Mouse (Mus musculus) hindbrain, embryonic 11.5 days (tissue): ENCODE data around the gene Cdh6. TPM values are rescaled to one million over a fixed set of nuclear protein-coding genes. Genes with fewer than 3 reads are reported as not detected.
A peak's percentile ranks its signal among the peaks of the same experiment; 100 is the strongest.

ENCODE experiments used
- ATAC-seq: fragments of 200-750 bp; cut with Nextera tagmentation; 2 replicates; pipeline ENCODE4 v1.8.0; 2017; ENCODE audit warnings: mild to moderate bottlenecking, moderate TSS enrichment, moderate library complexity; ENCODE audit not compliant: low FRiP score
- DNase-seq: peaks from one replicate; pipeline ENCODE4 v3.0.0-alpha.2; 2015; ENCODE audit warnings: low spot score
- H3K27ac ChIP-seq: fragments of 300-500 bp; sonication (generic); 2 replicates; pipeline ENCODE4 v1.5.1; 2014; ENCODE audit warnings: mild to moderate bottlenecking, low read depth, low read length
- H3K27me3 ChIP-seq: fragments of 300-500 bp; sonication (generic); 2 replicates; pipeline ENCODE4 v1.6.1; 2014; ENCODE audit warnings: mild to moderate bottlenecking, low read length, moderate library complexity, mixed read lengths; ENCODE audit not compliant: control insufficient read depth, insufficient read depth
- H3K36me3 ChIP-seq: fragments of 300-500 bp; sonication (generic); 2 replicates; pipeline ENCODE4 v1.6.1; 2014; ENCODE audit warnings: mild to moderate bottlenecking, low read length, moderate library complexity, mixed read lengths; ENCODE audit not compliant: control insufficient read depth, insufficient read depth
- H3K4me1 ChIP-seq: fragments of 300-500 bp; sonication (generic); replicated peaks from 2 replicates; pipeline ENCODE4 v1.6.1; 2014; ENCODE audit warnings: low read length, mixed read lengths; ENCODE audit not compliant: control insufficient read depth, insufficient read depth
- H3K4me2 ChIP-seq: fragments of 300-500 bp; sonication (generic); replicated peaks from 2 replicates; pipeline ENCODE4 v1.6.1; 2014; ENCODE audit warnings: mild to moderate bottlenecking, low read depth, low read length
- H3K4me3 ChIP-seq: fragments of 300-500 bp; sonication (generic); 2 replicates; pipeline ENCODE4 v1.5.1; 2014; ENCODE audit warnings: low read depth, low read length
- H3K9ac ChIP-seq: fragments of 300-500 bp; sonication (generic); 2 replicates; pipeline ENCODE4 v1.6.1; 2014; ENCODE audit warnings: low read depth, low read length
- H3K9me3 ChIP-seq: fragments of 300-500 bp; sonication (generic); 2 replicates; pipeline ENCODE4 v1.6.1; 2016; ENCODE audit warnings: low read length; ENCODE audit not compliant: control insufficient read depth
- WGBS: fragments of 180-500 bp; shearing (Covaris S2); extraction: QIAGEN DNeasy Blood & Tissue Kit; methylation state at CpG from one replicate; pipeline ENCODE4 v1.1.7; 2014; 5-methylcytosine and 5-hydroxymethylcytosine counted together
- polyA plus RNA-seq: library from polyadenylated mRNA; unstranded; fragments of >200 nt; fragmentation: Nextera tagmentation; extraction: Ambion mirVana; gene quantifications from 2 replicates; pipeline ENCODE4 v1.2.1, GENCODE M21; 2014

Cdh6 gene
- polyA plus RNA-seq, 1 experiment from 2014 or later, result 12.7 TPM

DNA sequence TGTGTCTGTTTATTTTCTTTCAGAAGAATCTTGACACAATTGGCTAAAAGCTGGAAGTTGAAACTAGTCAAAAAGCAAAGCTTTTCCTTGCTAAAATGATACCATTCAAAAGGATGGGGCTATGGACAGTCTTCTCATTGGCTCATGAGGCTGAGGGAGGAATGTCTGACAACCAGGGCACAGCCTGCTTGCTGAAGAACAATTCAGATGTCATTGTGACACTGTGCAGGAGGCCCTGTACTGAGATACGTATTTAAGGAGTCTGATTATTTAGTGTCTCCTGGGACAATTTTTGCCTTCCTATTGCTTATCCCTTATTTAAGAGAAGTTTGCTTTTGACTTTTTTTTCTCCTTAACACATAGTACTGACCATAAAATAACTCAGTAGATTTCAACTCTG is 22.8 kb upstream of the Cdh6 start:
- no peak overlapping the region for H3K4me2 ChIP-seq
- no peak overlapping the region for H3K9ac ChIP-seq
- no peaks in the 10 kb centered on the region for H3K27me3 ChIP-seq
- no peak overlapping the region for H3K27ac ChIP-seq
- ATAC-seq (no peak), DNase-seq (no peak)
- no peaks in the 10 kb centered on the region for H3K36me3 ChIP-seq
- H3K4me1 ChIP-seq, result no peaks in the 10 kb centered on the region
- no peaks in the 10 kb centered on the region for H3K9me3 ChIP-seq
- 30% methylated on average over 1 of the region's 1 CpGs for WGBS
- H3K4me3 ChIP-seq, result no peak overlapping the region

DNA sequence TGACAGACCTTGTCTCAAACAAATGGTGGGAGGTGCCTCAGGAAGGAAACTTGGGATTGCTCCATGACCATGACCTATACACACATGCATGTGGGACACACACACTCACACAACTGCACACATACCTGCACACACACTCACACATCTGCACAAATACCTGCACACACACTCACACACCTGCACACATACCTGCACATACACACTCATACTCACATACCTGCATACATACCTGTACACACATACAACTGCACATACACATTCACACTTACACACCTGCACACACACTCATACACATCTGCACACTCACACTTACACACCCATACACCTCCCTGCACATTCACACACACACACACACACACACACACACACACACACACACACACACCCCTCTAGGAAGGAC is 20.6 kb upstream of the Cdh6 start:
- H3K27me3 ChIP-seq, result no peaks in the 10 kb centered on the region
- H3K27ac ChIP-seq, result no peak overlapping the region
- DNase-seq (no peak), ATAC-seq (no peak)
- no peaks in the 10 kb centered on the region for H3K9me3 ChIP-seq
- no peak overlapping the region for H3K9ac ChIP-seq
- no peaks in the 10 kb centered on the region for H3K4me1 ChIP-seq
- no peak overlapping the region for H3K4me2 ChIP-seq
- H3K36me3 ChIP-seq, result no peaks in the 10 kb centered on the region
- no peak overlapping the region for H3K4me3 ChIP-seq

DNA sequence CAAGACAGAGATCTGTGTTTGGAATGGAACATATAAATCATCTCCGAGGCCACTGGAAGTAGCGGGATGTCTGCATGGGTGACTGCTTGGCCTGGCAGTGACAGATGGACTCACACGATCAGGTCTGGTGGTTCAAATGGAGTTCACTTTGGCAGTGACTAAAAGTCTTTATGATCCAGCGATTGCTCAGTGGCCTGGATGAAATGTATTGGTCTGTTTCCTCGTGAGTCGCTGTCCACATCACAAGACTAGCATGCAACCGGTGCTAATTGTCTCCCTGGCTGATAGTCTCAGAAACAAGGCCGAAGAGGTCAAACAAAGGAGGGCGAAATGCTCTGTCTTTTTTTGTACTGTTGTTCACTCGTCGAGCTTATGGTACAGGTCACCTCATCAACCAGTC is 19.6 kb upstream of the Cdh6 start:
- DNase-seq (no peak), ATAC-seq (peak; percentile 56)
- Histone ChIP-seq H3K4me3 (no peak overlapping the region), H3K9me3 (no peaks in the 10 kb centered on the region), H3K27me3 (no peaks in the 10 kb centered on the region), H3K36me3 (no peaks in the 10 kb centered on the region), H3K4me2 (no peak overlapping the region), H3K27ac (no peak overlapping the region), H3K4me1 (no peaks in the 10 kb centered on the region), H3K9ac (no peak overlapping the region)
- 38% methylated on average over 11 of the region's 11 CpGs for WGBS

DNA sequence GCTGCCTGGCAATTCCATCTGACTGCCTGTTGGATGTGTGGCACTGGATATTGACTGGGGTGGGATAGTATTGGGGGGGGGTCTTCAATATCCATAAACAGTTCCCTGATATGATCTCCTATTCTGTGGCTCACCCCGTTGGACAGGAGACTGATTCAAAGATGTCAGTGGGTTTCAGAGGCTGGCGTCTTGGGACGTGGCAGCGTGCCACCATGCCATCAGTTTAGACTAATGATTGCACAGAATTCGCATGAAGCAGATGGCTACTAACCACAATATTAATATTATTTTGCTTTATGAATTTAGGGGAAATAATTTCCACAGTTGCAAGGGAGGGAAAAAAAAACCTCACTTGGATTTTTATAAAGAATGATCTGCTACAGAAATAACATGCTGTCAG is 10.2 kb upstream of the Cdh6 start:
- Histone ChIP-seq H3K4me1 (no peaks in the 10 kb centered on the region), H3K36me3 (no peaks in the 10 kb centered on the region), H3K4me3 (no peak overlapping the region), H3K27ac (no peak overlapping the region), H3K4me2 (no peak overlapping the region), H3K9me3 (no peaks in the 10 kb centered on the region), H3K9ac (no peak overlapping the region), H3K27me3 (no peaks in the 10 kb centered on the region)
- ATAC-seq (no peak), DNase-seq (no peak)
- WGBS, result 94% methylated on average over 5 of the region's 5 CpGs

DNA sequence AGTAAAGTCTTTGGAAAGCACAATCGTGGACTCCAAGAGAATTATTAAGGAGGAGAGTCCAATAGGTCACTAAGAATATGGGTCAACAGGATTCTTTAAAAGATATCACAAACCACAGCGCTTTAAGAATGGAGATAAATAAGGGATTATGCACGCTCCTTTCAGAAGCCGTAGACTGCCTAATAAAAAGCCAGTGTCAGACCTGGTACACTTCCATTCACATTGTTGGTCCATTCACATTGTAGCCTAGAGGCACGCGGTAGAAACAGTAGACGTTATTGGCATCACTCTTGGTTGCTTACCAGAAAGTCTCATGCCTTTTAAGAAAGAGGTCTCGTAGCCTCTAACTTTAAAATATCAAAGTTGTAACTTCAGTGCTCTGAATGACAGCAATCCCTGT is 8.0 kb upstream of the Cdh6 start:
- WGBS, result 80% methylated on average over 8 of the region's 8 CpGs

DNA sequence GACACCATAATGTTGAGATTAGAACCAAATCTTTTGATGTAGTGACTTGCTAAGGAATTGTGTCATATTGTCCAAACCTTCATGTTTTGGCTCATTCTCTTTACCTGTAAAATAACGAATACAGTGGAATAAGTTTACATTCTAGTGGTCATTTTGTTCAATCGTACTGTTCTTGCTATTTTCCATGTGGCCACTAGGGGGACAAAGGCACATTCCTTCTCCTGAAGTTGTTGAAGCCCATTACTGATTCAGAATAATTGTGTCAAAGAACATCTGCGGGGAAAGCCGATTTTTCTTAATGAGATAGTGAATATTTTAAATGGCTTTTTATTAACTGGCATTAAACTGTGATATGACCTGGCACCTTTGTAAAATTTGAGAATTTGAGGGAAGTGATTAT is 7.5 kb upstream of the Cdh6 start:
- Histone ChIP-seq H3K27me3 (no peaks in the 10 kb centered on the region), H3K4me3 (no peak overlapping the region), H3K36me3 (no peaks in the 10 kb centered on the region), H3K4me2 (no peak overlapping the region), H3K9ac (no peak overlapping the region), H3K9me3 (no peaks in the 10 kb centered on the region), H3K27ac (no peak overlapping the region), H3K4me1 (no peaks in the 10 kb centered on the region)
- DNase-seq, result peak; percentile 32
- WGBS, result 54% methylated on average over 4 of the region's 4 CpGs
- no peak; the same call in 1 of the 2 replicates for ATAC-seq

More for the DNA sequence above, 8.0 kb upstream of the Cdh6 start:
- Histone ChIP-seq H3K36me3 (no peaks in the 10 kb centered on the region), H3K9me3 (no peaks in the 10 kb centered on the region), H3K4me2 (no peak overlapping the region), H3K4me3 (no peak overlapping the region), H3K27me3 (no peaks in the 10 kb centered on the region), H3K9ac (no peak overlapping the region), H3K4me1 (no peaks in the 10 kb centered on the region), H3K27ac (no peak overlapping the region)
- DNase-seq, result no peak
- ATAC-seq, result peak; percentile 27; the same call in 1 of the 2 replicates

DNA sequence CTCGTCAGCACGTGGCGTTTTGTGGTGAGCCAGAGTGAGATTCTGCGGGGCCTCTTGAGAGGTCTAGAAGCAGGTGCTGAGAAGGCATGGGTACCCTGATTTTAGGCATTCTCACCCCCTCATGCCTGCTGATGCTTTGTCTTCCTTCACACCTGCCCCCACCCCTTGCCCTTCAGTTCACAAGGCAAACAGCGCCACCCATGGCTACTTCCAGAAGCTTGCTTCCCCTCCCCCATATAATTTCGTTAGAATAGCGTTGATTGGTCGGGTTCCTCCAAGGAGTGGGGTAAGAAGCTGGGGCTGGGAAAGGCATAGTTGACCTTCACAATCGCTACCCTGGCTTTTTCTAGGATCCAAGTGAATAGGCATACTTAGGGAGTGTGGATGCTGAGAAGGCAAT is 2.5 kb upstream of the Cdh6 start:
- H3K9ac ChIP-seq, result no peak overlapping the region

DNA sequence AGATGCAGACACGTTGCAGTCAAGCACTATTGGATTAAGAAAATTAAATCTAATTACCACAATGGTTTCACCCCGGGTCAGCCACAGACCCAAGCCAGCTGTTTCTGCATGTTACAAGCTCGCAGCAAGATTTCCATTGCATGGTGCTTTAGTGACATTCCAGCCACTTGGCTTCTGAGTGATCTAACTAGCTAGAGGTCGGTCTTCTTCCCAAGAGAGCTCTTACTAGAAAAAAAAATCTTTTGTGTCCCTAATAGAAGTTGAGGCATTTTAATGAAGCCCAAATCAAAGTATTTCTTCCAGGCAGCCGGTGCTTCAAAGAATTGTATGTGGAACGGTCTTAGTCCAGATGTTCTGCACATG is 1.1 kb upstream of the Cdh6 start:
- no peaks in the 10 kb centered on the region for H3K9me3 ChIP-seq
- no peaks in the 10 kb centered on the region for H3K36me3 ChIP-seq
- no peak overlapping the region for H3K27ac ChIP-seq
- 0 out of 2 replicates have a peak, but pooled peaks cover 5% of the 10 kb centered on the region for H3K4me1 ChIP-seq
- no peak overlapping the region for H3K9ac ChIP-seq
- ATAC-seq (no peak), DNase-seq (no peak)
- no peaks in the 10 kb centered on the region; the same call in 1 of the 2 replicates for H3K27me3 ChIP-seq
- H3K4me2 ChIP-seq, result peak overlapping the region; percentile 41; the same call in 1 of the 2 replicates
- peak overlapping the region; percentile 40; the same call in 1 of the 2 replicates for H3K4me3 ChIP-seq
- 11% methylated on average over 6 of the region's 6 CpGs for WGBS

More for the DNA sequence above, 2.5 kb upstream of the Cdh6 start:
- 20% methylated on average over 9 of the region's 9 CpGs for WGBS
- no peak for ATAC-seq
- H3K9me3 ChIP-seq, result no peaks in the 10 kb centered on the region
- H3K27ac ChIP-seq, result no peak overlapping the region
- no peak overlapping the region for H3K4me2 ChIP-seq
- DNase-seq, result peak; percentile 41
- H3K36me3 ChIP-seq, result no peaks in the 10 kb centered on the region
- H3K4me1 ChIP-seq, result 0 out of 2 replicates have a peak, but pooled peaks cover 5% of the 10 kb centered on the region
- H3K4me3 ChIP-seq, result no peak overlapping the region
- no peaks in the 10 kb centered on the region; the same call in 1 of the 2 replicates for H3K27me3 ChIP-seq

DNA sequence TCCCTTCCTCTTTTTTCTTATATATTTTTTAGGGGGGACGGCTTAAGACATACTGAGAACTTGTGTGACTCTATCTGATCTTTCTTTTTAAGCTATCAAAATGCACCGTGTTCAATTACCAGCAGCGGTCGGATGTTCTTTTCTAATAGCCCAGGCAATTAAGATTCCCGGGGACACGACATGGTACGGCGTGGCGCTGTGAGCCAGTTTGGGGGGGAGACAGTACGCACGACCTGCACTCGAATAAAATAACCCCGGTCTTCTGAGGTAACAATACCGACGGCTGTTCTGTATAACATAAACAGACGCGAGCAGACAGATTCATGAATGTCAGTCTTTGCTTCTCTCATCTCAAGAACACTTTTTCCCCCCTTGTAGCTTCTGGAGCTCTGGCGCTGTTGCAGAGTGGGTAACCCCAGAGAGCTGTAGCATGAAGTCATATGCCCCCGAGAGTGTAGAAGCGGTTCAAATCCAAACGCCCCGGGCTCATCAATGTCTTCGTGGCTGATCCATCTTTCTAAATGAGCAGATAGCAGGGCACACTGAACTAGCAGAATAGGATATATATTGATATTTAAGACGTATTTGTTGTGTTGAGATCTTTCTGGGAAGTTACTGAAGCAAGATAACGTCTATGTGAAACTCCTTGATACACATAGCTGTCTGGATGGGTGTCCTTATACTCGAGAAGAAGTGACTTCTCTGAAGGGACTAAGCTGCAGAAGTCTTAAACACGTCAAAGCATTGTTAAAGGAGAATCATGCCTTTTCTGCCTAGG is 554 bp upstream of the Cdh6 start:
- WGBS, result 1% methylated on average over 27 of the region's 27 CpGs
- ATAC-seq (peak; percentile 28), DNase-seq (peak; percentile 56)
- Histone ChIP-seq H3K9me3 (no peaks in the 10 kb centered on the region), H3K4me3 (peak overlapping the region; percentile 40), H3K27ac (peak overlapping the region; percentile 61; the same call in 1 of the 2 replicates), H3K9ac (peak overlapping the region; percentile 13; the same call in 1 of the 2 replicates), H3K4me1 (0 out of 2 replicates have a peak, but pooled peaks cover 5% of the 10 kb centered on the region), H3K4me2 (peak overlapping the region; percentile 41), H3K36me3 (no peaks in the 10 kb centered on the region), H3K27me3 (no peaks in the 10 kb centered on the region; the same call in 1 of the 2 replicates)
